Mouse (Mus musculus) embryonic facial prominence, embryonic 11.5 days (tissue): Measurements from ENCODE around the gene Tcf23. TPM values are rescaled to one million over a fixed set of nuclear protein-coding genes. Genes with fewer than 3 reads are reported as not detected.
"Not testable (repeated sequence)": the region's sequence is repeated elsewhere in the genome, so short reads cannot be mapped to it uniquely, and the experiment has no call there.

Experiments
- ATAC-seq: fragments of 200-750 bp; cut with Nextera tagmentation; replicated peaks from 2 replicates; pipeline ENCODE4 v1.8.0; 2017; ENCODE audit warnings: low read depth; ENCODE audit not compliant: insufficient number of reproducible peaks, low FRiP score, low TSS enrichment
- DNase-seq: peaks from one replicate; pipeline ENCODE4 v3.0.0-alpha.2; 2015; ENCODE audit warnings: low spot score
- H3K27ac ChIP-seq: fragments of 300-500 bp; sonication (generic); replicated peaks from 2 replicates; pipeline ENCODE4 v1.5.1; 2014; ENCODE audit warnings: mild to moderate bottlenecking, low read depth, low read length, control low read depth
- H3K27me3 ChIP-seq: fragments of 300-500 bp; sonication (generic); 2 replicates; pipeline ENCODE4 v1.6.1; 2014; ENCODE audit warnings: mild to moderate bottlenecking, low read length, moderate library complexity, mixed read lengths; ENCODE audit not compliant: control insufficient read depth, insufficient read depth
- H3K36me3 ChIP-seq: fragments of 300-500 bp; sonication (generic); replicated peaks from 2 replicates; pipeline ENCODE4 v1.6.1; 2014; ENCODE audit warnings: low read depth, mild to moderate bottlenecking, low read length, moderate library complexity, mixed read lengths; ENCODE audit not compliant: control insufficient read depth, insufficient read depth
- H3K4me1 ChIP-seq: fragments of 300-500 bp; sonication (generic); 2 replicates; pipeline ENCODE4 v1.6.1; 2014; ENCODE audit warnings: low read length, mixed read lengths; ENCODE audit not compliant: control insufficient read depth, insufficient read depth
- H3K4me2 ChIP-seq: fragments of 300-500 bp; sonication (generic); 2 replicates; pipeline ENCODE4 v1.6.1; 2014; ENCODE audit warnings: low read depth, mild to moderate bottlenecking, control low read depth, low read length, moderate library complexity
- H3K4me3 ChIP-seq: fragments of 300-500 bp; sonication (generic); 2 replicates; pipeline ENCODE4 v1.5.1; 2014; ENCODE audit warnings: low read depth, low read length, control low read depth
- H3K9ac ChIP-seq: fragments of 300-500 bp; sonication (generic); replicated peaks from 2 replicates; pipeline ENCODE4 v1.6.1; 2014; ENCODE audit warnings: mild to moderate bottlenecking, control low read depth, low read length
- H3K9me3 ChIP-seq: fragments of 300-500 bp; sonication (generic); replicated peaks from 2 replicates; pipeline ENCODE4 v1.6.1; 2016; ENCODE audit warnings: mild to moderate bottlenecking, low read length, inconsistent platforms, mixed read lengths; ENCODE audit not compliant: control insufficient read depth
- WGBS: fragments of 180-500 bp; shearing (Covaris S2); extraction: QIAGEN DNeasy Blood & Tissue Kit; methylation state at CpG from one replicate; pipeline ENCODE4 v1.1.7; 2014; 5-methylcytosine and 5-hydroxymethylcytosine counted together
- polyA plus RNA-seq: library from polyadenylated mRNA; unstranded; fragments of >200 nt; fragmentation: Nextera tagmentation; extraction: Ambion mirVana; gene quantifications from 2 replicates; pipeline ENCODE4 v1.2.1, GENCODE M21; 2014

The Tcf23 gene
- polyA plus RNA-seq, 1 experiment from 2014 or later, result not detected

DNA sequence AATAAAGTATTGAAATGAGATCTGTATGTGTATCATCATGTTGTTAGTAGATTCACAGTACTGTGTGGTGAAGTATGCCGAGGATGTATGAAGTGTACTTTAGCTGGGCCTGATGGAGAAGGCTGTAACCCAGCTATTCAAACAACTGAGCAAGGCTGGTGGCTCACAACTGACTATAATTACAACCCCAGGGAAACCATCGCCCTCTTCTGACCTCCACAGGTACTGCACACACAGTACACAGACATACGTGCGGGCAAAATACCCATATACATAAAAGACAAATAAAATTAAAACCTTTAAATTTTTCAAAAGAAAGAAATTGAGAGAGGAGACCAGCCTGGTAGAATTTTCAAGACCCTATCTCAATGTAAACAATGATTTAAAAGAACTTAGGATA is 33.1 kb downstream of the Tcf23 start:
- no peak for ATAC-seq
- DNase-seq, result no peak
- Histone ChIP-seq H3K4me2 (no peak overlapping the region), H3K4me3 (no peak overlapping the region), H3K36me3 (no peaks in the 10 kb centered on the region), H3K27ac (no peak overlapping the region), H3K4me1 (no peaks in the 10 kb centered on the region), H3K27me3 (no peaks in the 10 kb centered on the region), H3K9ac (no peak overlapping the region), H3K9me3 (no peaks in the 10 kb centered on the region)
- 79% methylated on average over 4 of the region's 4 CpGs for WGBS

DNA sequence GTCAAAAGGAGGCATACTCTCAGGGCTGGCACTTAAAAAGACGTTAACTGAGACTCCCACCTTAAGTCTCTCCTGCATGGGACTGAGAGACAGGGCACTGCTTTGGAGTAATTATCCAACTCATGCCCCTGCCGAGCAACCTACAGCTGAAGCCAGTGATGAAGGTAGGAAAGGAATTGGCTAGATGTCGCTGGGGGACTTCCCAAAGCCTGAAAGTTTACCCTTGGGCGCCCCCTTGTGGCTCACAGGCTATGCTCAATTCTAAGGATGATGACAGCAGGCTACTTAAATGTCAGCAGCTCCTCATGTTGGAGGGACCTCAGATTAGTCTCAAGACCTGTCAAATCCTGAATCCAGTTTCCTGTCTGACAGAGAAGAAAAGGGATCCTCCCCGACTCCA is 35.7 kb downstream of the Tcf23 start:
- peak; percentile 56 for ATAC-seq
- Histone ChIP-seq H3K9ac (no peak overlapping the region), H3K4me2 (no peak overlapping the region), H3K27ac (no peak overlapping the region), H3K27me3 (no peaks in the 10 kb centered on the region), H3K36me3 (no peaks in the 10 kb centered on the region), H3K9me3 (no peaks in the 10 kb centered on the region), H3K4me3 (no peak overlapping the region), H3K4me1 (no peaks in the 10 kb centered on the region)
- peak; percentile 94 for DNase-seq
- 2% methylated on average over 5 of the region's 5 CpGs for WGBS

DNA sequence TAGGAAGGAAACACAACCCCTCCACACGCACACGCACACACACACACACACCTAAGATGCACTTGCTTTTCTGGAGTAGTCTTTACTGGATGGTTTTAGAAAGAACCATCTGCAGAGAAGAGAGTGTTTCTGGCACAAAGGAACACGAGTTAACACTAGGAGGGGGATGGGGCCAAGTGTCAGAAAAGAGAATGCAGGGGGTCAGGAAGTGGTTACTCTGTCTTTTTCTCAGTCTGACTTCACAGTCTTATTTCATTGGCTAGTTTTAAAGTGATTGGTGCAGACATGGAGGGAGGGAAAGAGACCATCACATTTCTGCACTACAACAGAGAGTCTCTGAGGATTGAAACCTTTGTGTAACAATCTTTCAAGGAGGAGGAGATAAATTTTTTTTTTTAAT is 44.3 kb downstream of the Tcf23 start:
- no peak overlapping the region for H3K27ac ChIP-seq
- 76% methylated on average over 3 of the region's 3 CpGs for WGBS
- no peaks in the 10 kb centered on the region for H3K9me3 ChIP-seq
- no peaks in the 10 kb centered on the region for H3K4me1 ChIP-seq
- no peak for ATAC-seq
- H3K9ac ChIP-seq, result no peak overlapping the region
- no peak for DNase-seq
- H3K4me2 ChIP-seq, result no peak overlapping the region
- H3K4me3 ChIP-seq, result no peak overlapping the region
- no peaks in the 10 kb centered on the region for H3K36me3 ChIP-seq
- no peaks in the 10 kb centered on the region for H3K27me3 ChIP-seq

DNA sequence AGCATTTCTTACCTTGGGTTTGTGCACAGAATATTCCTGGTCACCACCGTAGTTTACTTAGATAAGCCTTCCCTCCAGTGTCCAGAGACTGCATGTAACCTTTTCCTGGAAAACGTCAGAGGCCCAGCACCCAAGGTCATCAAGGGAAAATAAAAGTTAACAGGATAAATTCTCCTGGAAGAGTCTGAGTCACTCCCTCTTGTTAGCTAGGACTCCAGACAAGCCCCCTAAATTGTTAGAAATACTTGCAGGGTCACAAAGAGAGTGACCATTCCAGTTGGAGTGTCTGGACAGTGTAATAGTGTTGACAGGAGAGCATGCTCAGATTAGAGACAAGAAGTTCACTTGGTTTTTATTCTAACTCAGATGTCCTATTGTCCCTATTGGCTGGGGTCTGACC is 47.5 kb downstream of the Tcf23 start:
- 68% methylated on average over 2 of the region's 2 CpGs for WGBS
- no peak overlapping the region for H3K4me3 ChIP-seq
- no peak overlapping the region for H3K27ac ChIP-seq
- no peaks in the 10 kb centered on the region for H3K9me3 ChIP-seq
- no peak overlapping the region for H3K4me2 ChIP-seq
- H3K27me3 ChIP-seq, result no peaks in the 10 kb centered on the region
- no peaks in the 10 kb centered on the region for H3K4me1 ChIP-seq
- ATAC-seq, result no peak
- no peak overlapping the region for H3K9ac ChIP-seq
- no peaks in the 10 kb centered on the region for H3K36me3 ChIP-seq
- no peak for DNase-seq

DNA sequence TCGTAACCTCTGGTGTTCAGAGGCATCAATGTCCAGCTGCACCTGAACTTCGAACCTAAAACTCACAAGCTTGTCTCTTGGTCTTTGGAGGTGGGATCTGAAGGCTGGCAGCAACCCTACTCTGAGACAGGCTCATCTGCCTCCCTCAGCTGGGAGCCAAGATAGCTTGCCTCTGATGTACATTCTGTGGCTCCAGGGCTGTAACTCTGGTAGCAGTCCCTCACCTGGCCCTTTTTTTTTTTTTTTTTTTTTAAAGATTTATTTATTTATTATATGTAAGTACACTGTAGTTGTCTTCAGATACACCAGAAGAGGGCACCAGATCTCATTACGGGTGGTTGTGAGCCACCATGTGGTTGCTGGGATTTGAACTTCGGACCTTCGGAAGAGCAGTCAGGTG is 53.3 kb downstream of the Tcf23 start:
- H3K27me3 ChIP-seq, H3K9me3 ChIP-seq, H3K4me1 ChIP-seq, H3K36me3 ChIP-seq, DNase-seq, H3K4me2 ChIP-seq, H3K9ac ChIP-seq, ATAC-seq, H3K27ac ChIP-seq, H3K4me3 ChIP-seq: not testable (repeated sequence)
- 91% methylated on average over 4 of the region's 5 CpGs for WGBS

DNA sequence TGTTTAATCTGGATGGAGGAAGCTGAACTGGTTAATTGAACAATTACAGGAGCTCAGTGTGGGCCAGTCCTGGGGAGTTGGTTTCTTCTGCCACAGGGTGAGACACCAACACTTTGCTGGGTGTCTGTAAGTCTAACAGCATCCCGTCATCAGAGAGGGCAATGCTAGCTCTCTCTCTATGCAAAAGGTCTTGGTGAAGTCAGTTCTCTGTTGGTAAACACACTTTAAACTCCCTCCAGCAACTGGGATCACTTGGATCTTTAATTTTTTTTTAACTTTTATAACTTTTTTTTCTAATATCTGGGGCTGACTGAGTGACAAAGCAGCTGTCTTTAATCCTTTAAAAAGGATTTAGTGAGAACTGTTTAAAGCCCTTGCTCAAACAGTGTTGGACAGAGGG is 54.2 kb downstream of the Tcf23 start:
- Histone ChIP-seq H3K9me3 (no peaks in the 10 kb centered on the region), H3K9ac (no peak overlapping the region), H3K4me2 (no peak overlapping the region), H3K4me1 (no peaks in the 10 kb centered on the region), H3K4me3 (no peak overlapping the region), H3K27me3 (no peaks in the 10 kb centered on the region), H3K27ac (no peak overlapping the region), H3K36me3 (no peaks in the 10 kb centered on the region)
- DNase-seq (no peak), ATAC-seq (no peak)
- WGBS, result 42% methylated on average over 1 of the region's 1 CpGs

DNA sequence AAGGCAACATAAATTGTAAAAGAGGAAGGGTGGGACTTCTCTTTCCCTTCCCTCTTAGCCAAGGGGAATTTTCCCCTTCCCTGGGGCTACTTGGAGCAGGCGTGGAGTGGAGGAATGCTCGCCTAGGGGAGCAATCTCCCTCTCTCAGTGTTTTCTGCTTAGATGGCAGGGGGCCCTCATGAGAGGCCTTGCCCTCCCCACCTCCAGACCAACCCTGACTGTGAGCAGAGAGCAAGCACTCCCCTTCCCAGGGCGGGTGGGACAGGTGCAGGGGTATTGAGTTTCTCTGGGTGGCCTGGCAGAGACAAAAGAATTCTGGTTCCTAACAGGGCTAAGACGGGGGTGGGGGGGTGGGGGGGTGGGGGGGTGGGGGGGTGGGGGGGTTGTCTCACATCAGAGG is 54.8 kb downstream of the Tcf23 start:
- Histone ChIP-seq H3K4me3 (no peak overlapping the region), H3K27me3 (no peaks in the 10 kb centered on the region), H3K9ac (no peak overlapping the region), H3K36me3 (no peaks in the 10 kb centered on the region), H3K27ac (no peak overlapping the region), H3K9me3 (no peaks in the 10 kb centered on the region), H3K4me2 (no peak overlapping the region), H3K4me1 (no peaks in the 10 kb centered on the region)
- no peak for ATAC-seq
- DNase-seq, result peak; percentile 4
- WGBS, result 11% methylated on average over 4 of the region's 4 CpGs

DNA sequence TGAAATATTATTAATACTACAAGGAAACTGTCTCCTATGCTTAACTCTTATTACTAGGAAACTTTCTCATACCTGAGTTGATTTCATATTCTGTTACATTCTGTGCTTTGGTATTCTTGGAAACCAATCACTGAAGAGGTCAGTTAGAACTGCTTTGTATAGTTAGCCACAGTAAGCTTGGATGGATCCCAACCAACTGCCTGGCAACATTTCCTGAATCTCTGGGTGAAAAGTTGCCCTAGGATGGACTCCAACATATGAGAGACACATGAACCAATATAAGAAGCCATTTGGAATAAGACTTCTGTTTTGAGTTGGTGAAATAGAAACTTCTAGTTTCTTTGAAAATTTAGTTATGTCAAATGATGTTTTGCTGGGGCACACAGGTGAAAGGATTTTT is 56.2 kb downstream of the Tcf23 start:
- Histone ChIP-seq H3K27me3 (no peaks in the 10 kb centered on the region), H3K27ac (no peak overlapping the region), H3K4me1 (no peaks in the 10 kb centered on the region), H3K9ac (no peak overlapping the region), H3K9me3 (no peaks in the 10 kb centered on the region), H3K36me3 (no peaks in the 10 kb centered on the region), H3K4me2 (no peak overlapping the region), H3K4me3 (no peak overlapping the region)
- DNase-seq (no peak), ATAC-seq (no peak)
